Mouse (Mus musculus) 3134 (cell line): Measurements from ENCODE around the gene Ndufaf2.

Experiments used
- DNase-seq: peaks from one replicate; pipeline ENCODE4 v3.0.0-alpha.2; 2011; ENCODE audit warnings: low spot score; ENCODE audit not compliant: insufficient read length; ENCODE audit errors: extremely low read depth

Ndufaf2 gene

DNA sequence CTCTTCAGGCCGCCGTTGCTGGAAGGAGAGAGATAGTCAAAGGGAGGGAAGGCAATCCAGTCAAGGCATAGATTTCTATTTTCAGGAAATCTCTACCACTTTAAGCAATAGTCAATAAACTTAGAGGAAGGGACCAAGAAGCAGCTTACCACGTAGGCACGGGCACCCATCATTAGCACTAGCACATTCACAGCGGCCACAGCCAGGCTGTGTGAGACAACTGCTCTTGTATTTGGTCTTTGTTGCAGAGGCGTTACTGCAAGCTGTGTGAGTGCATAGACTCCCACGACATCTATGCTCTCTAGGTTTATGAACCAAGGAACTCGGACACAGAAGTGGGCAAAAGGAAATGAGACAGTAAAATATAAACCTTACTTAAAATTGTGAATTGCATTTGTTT lies 14.3 kb downstream of the Ndufaf2 start:
- no peak for DNase-seq

DNA sequence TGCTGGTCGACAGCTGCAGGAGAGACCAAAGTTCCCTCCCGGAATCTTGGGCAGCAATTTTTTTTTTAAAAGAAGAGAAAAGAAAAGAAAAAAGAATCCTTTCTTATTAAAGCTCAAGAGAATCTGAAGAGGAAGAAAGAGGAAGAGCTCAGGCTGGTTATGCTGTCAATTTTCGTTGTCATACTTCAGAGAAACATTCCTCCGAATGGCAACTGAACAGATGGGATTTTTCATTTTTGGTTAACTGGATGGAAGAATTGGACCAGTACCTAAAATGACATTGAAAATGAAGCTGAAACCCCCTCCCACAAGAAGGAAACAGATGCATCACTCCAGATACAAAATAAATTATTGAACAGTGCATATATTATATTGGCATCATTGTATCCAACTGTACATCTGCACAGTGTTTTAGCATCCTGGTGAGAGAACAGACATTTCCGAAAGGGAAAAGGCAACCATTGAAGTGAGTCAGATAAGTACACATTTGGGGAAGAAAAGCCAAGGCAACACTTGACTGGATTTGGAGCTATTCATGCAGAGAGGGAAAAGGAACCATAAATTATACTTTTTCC lies 19.9 kb downstream of the Ndufaf2 start:
- DNase-seq: no peak

DNA sequence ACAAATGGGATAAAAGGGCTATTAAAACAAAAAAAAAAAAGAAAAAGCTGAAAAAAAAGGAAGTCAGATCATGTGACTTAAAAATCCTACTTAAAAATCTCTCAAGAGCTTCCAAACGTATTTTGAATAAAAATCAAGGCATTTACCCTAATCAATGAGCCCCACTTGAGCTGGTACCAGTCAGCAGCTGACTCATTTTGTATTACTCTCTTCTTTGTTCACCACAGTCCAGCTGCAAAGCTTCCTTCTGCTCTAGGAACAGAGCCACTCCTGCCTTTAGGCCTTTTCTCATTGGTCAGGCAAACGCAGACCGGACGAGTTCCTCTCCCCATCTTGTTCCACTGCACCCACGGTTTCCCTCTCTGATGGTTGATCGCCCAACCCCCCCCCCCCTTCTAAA lies 22.8 kb downstream of the Ndufaf2 start:
- DNase-seq: no peak

DNA sequence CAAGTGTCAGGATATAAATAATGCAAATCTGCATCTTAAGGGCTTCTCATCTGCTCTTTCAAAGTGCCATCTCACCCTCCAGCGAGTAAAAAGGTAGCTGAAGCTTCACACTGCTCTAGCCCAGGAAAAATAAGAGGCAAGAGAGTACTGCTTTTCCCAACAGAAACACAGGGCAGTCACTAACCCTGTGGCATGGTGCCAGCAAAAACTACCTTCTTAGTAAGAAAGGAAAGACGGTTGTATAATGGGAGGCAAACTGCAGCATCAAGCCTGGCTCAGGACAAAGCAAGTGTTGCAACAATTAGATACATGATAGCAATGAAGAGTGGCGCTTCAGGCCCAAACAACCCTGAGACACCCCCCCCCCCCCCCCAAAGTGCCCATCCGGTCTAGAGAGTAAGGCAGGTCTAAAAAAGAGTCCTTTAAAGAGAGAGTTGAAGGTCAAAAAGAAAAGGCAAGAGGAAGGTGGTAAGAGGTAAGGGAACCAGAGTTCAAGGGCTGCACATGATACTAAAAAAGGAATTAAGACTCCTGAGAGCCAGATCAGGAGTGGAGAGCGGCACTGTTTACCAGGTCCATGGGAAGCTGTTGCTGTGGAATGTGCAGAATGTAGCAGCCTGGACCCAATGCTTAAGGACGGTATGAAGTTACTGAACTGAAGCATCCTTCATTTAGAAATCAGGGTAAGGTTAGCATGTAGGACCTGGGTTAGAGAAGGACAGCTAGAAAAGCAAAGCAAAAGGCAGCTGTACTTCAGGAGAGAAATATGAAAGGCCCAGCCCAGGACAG lies 26.2 kb downstream of the Ndufaf2 start:
- no peak for DNase-seq

DNA sequence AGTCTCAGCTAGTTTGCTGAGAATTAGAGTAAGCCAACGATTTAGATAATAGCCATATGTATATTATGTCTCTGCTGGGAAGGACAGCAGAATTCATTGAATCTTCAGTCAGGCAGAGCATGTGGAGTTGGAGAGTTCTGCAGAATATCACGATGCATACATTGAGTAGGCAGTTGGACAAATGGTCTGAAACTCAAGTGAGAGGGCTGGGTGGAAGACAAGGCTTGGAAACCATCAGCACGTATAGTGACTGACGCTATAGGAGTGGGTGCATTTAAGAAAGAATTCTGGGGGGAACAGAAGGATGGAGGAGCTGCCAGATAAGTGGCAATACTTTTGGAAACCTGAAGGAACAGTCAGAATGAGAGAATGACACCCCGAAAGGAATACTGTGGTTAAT lies 27.7 kb downstream of the Ndufaf2 start:
- no peak for DNase-seq

DNA sequence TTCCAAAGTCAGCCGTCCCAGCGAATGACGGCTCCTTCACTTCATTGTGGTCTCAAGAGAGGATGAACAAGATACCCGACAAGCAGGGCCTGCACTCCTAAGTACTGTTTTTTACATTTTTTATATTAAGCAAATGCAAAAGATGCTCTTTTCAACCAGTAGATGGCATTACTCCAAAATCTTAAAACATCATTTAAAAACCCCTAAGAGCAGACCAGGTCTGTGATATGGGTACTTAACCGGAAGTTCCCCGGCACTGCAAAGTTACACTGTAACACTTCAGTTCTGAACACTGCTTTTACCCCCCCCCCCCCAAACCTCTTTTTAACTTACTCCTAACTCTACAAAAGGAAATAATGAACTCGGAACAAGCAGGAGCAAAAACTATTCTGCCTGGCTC lies 29.4 kb downstream of the Ndufaf2 start:
- DNase-seq: no peak

DNA sequence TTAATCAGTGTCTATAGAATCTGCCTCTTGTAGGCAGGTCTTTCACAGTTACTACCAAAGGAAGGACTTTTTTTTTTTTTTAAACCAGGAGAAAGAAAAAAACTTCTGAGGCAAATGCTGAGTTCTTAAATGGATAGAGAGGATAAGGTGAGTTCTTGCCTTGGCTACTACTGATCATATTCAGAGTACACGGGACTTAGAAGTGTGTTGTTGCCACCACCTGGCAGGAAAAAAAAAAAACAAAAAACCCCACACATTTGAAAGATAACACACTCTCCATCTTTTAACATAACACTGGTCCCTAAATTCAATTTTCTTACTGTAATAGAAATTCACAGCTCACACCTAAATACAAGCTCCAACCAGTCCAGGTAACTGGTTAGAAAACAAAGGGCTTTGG lies 30.5 kb downstream of the Ndufaf2 start:
- no peak for DNase-seq

DNA sequence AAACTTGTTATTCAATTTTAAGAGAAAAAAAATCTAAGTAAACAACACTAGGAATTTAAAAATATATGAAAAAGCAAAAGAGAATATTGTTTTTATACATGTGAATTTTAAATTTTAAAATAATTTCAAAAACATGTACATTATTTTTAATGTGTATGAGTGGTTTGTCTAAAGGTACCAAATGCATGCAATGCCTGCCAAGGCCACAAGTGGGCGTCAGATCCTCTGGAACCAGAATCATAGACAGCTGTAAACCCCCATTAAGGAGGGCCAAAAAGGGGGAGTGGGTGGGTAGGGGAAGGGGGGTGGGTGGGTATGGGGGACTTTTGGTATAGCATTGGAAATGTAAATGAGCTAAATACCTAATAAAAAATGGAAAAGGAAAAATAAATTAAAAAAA lies 31.3 kb downstream of the Ndufaf2 start:
- no peak for DNase-seq

DNA sequence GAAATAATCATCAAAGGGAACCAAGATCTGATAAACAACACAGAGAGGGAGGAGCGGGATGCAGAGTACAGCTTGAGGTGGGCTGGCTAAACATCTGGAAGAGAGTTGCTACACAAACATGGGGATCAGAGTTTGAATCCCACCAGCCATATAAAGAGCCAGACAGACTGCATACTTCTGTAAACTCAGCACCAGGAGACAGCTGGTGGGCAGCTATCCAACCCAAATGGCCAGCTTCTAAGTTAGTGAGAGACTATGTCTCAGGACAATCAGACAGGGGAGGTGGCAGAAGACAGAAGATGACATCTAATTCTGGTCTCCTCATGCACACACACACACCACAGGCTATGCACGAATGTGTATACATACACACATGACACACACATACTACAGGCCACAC lies 32.2 kb downstream of the Ndufaf2 start:
- no peak for DNase-seq

DNA sequence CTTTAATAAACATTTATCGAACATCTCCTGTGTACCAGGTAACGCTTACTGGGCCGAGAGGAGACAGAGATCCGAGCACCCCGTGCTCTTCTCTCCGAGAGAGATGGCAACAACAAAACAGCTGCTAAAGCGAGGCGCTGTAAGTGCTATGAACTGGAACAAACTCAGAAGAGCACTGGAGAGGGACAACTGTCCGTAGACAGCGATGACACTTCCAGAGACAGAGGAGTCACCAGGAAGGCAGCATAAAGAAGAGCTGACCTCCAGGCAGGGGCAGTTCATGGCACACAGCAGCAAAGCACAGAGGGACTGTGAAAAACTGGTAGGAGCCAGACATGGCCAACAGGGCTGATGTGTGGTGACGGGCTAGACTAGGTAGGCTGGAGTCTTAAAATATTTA lies 34.3 kb downstream of the Ndufaf2 start:
- DNase-seq: no peak

DNA sequence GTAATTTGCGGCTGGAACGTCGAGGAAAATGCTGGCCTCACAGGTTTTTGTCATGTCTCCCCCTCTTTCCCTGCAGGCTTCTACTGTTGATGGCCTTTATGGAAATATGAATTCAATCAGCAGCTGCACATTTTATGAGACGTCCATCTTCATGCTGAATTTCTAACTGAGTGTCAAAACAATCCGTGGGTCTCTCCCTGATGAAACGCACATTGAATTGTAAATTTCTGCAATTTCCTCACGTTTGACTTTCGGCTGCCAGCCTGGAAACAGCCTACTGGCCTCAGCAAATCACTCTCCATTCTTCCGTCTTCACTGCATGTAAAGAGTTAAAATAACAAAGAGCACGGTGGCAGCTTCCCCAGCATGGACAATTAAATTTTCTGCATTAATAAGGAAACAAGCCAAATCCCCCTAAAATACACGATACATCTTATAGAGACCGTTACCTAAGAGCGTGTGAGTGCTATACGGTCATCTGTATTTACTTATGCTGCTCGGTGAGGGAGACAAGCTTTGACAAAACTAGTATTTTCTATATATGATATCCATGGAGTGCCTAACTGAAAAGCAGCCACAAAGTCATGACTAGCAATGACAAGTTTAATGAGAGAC lies 35.2 kb downstream of the Ndufaf2 start:
- no peak for DNase-seq

DNA sequence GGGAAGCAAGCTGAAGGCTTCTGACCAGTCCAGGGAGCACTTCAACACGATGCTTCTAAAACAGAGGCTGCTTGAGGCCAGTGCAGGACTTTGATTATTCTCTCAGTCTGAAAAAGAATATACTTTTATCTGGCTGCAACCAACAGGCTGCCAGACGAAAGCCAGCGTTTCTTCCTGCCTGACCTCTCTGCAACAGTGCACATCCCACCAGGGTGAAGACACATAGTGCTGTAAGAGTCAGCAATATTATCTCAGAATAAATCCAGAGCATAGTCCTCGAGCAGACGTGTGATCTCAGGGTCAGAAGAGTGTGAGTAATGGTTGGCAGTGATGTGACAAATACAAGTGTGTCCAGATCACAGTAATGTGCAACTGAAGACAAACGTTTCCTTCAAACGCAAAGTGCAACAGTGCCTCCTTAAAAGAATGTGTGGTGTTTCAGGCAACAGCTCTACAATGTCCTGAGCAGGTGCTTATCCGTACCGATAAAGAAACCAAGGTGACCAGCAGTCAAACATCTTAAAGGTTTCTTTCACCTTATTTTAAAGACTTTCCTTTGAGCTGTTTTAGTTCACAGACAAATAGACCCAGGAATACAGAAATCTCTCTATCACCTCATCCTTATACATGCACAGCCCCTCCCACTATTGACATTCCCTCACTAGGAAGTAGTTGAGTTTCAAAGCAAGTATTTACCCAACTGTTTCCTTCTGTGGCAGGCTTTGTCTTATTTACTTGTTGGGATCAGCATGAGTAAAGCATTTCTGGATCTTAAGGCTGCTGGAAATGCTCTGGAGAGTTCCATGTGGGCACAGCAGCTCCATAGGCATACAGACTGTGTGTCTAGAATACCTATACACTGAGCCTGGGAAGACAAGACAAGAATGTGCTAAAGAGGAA lies 38.8 kb downstream of the Ndufaf2 start:
- DNase-seq: no peak

DNA sequence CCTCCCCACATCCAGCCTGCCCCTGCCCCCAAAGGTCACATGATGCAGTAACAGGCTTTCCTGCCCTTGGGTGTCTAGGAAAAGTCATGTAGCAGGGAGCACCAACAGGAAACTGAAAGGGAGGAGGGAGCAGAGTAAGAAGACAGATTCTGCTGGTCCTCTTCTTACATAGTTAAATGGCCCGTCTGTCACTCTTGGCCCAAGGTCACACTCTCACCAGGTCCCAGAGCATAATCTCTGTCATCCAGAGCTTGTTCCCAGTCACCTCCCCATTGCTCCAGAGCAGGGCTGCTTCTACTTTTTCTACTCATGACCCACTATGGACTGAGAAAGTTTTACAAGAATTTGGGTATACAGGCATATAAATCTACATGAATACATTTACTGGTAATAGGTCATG lies 40.2 kb downstream of the Ndufaf2 start:
- no peak for DNase-seq

DNA sequence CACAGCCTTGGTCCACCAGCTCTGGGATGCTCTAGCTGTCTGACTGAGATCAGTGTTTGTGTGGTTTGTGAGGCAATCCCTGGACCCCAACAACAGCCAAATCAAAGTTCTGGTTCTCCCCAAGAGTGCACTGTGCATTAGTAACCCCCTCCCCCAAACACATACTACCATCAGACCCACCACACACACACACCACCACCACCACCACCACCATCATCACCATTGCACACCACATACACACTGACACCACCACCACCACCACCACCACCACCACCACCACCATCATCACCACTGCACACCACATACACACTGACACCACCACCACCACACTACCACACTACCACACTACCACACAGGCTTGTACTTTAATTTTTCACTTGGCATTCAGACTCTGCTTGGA lies 40.8 kb downstream of the Ndufaf2 start:
- DNase-seq: no peak

DNA sequence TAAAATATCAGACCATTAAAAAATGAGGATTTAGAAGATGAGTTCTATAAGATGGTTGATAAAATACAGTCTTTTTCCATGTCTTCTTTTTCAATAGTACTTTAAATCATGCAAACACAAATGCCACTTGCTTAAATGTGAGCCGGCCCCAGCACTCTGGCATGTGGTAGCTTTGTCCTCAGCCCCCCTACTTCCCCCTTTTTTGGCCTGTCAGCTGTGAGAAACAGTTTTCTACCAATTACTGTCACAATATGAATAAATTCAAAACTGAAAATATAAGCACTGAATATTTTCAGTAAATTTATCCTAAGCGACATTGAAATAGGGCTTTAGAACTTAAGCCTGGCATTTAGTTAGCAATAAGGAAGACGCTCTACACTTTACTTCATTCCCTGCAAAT lies 44.2 kb downstream of the Ndufaf2 start:
- DNase-seq: no peak

DNA sequence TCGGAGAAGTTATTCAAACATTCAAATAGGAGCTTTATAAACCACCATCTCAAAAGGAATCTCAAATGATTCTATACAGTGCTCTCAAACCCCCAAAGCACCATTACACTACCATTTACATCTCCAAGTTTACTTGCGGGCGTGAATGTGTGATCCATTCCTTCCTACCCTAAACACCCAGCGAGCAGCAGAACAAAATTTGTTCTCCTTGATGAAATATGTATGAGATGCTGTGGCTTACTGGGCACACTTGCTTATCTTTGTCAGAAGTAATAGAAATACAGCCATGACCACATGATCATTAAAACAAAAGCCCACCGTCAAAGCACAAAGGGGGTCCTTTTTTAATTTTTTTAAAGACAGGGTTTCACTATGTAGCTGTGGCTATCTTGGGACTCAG lies 44.9 kb downstream of the Ndufaf2 start:
- no peak for DNase-seq

DNA sequence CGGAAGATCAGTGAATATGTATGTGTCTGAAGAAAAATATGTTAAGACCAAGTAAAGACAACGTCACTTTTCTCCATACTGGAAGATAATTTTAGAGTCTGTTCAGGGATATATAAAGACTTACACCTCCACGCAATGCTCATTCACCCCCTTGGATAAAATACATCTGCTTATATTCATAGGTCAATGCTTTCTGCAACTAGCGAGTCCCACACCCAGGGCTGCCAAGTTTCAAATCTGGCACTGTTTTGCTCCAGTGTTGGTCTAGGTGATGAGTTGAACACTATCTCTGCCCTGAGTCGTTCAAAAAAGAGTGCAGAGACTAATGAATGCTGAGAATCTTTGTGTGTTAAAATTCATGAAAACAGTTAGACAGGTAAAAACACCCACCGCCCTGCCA lies 47.5 kb downstream of the Ndufaf2 start:
- DNase-seq: no peak

DNA sequence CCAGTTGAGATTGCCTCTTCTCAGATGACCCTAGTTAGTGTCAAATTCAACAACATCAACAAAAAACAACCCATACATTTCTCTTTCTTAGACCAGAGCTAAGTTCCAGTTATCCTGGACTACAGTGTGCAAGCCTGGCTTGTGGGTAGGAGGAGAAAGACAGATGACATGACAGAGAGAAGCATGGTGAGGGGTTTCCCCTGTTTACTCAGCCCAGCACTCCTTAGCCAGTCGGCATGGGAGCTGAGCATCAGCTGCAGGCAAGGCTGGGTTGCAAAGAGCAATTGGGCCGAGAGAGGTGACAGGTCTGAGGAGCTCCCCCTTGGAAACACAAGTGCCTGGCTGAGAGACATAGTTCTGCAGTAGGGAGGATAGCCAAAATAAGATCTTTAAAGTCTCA lies 57.7 kb downstream of the Ndufaf2 start:
- no peak for DNase-seq

DNA sequence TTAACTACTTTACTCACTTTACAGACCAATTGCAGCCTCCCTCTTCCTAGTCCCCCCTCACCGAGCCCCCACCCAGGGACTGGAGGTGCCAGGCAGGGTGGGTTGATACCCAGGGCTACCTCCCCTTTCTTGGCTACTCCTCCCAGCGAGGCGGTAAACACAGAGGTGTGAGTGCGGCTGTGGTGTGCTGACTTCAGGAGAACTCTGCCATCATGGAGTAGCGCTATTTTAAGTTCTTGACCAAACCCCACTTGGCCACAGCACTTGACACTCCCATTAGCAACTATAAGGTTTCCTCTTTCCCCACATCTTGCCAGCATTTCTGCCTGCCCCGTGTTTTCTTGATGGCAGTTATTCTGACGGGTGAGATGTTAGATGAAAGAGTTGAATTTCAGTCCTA lies 62.0 kb downstream of the Ndufaf2 start:
- DNase-seq: peak; percentile 5

DNA sequence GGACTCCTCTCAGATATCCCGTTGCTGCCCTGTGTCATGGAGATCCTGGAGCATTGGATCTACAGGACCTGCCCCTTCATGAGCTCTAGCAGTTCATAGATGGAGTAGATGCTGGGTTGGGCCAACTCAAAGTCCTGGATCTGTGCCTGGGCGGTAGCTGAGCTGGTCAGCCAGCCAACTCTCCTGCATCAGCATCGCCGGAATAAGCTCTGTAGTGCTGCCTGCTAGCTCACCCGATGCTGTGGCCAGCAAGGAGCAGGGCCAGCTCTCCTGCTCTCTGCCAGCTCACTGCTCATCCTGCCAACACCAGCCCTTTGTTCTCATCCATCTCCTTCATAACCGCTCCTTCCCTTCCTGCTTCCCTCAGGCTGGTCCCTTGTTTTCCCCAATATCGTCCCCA lies 62.8 kb downstream of the Ndufaf2 start:
- DNase-seq: peak; percentile 78

DNA sequence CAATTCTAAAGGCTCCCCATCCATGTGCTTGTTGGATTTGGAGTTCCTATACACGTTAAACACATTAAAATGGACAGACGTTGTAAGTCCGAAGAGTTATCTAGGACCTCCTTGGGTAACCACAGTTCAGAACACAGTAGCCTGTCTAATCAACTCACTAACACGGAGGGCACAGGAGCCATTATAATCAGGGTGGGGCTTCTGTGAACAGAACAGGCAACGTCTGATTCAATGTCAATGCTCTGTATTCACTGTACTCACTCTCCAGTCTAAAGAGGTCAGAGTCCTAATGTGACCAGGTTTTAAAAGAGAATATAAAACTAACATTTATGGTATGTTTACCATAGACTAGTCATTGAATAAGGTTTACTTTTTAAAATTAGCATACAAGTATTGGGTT lies 63.7 kb downstream of the Ndufaf2 start:
- no peak for DNase-seq
